Mouse (Mus musculus) adrenal gland, adult 8-10 months (tissue): Measurements from ENCODE around the gene Snapin. TPM values are rescaled to one million over a fixed set of nuclear protein-coding genes. Genes with fewer than 3 reads are reported as not detected.
A peak's percentile ranks its signal among the peaks of the same experiment; 100 is the strongest.

Experiments
- DNase-seq: peaks from one replicate; pipeline ENCODE4 v3.0.0; 2022
- total RNA-seq, 4 experiments: library from RNA; stranded (reverse); gene quantifications; 2 replicates each; pipeline ENCODE4 v1.2.4; 2022

The Snapin gene
- total RNA-seq, 4 experiments from 2014 or later, result 73.3 to 105 (median 83.4) TPM

GRCm38 (mm10) chr3:90451396-90452095 lies 39.3 kb downstream of the Snapin start:
- no peak for DNase-seq

GRCm38 (mm10) chr3:90450874-90451273 lies 40.0 kb downstream of the Snapin start:
- DNase-seq, result no peak

- no peak for DNase-seq
These were observed 42.2 kb downstream of the Snapin start for GRCm38 (mm10) chr3:90448626-90449025.

GRCm38 (mm10) chr3:90447123-90447494 lies 43.7 kb downstream of the Snapin start:
- DNase-seq, result peak; percentile 56

GRCm38 (mm10) chr3:90446389-90447122 lies 44.3 kb downstream of the Snapin start:
- DNase-seq, result peak; percentile 88

- DNase-seq, result no peak
These were observed 45.2 kb downstream of the Snapin start for GRCm38 (mm10) chr3:90445417-90446200.

- no peak for DNase-seq
These were observed 46.9 kb downstream of the Snapin start for GRCm38 (mm10) chr3:90443977-90444376.

GRCm38 (mm10) chr3:90440756-90441155 lies 50.1 kb downstream of the Snapin start:
- no peak for DNase-seq

Other genes with a start within 250 kb of the Snapin start
- 1 to 10 TPM in 1 of 4 experiments, under 1 TPM in 3; 0.35 to 1.3 (median 0.63) TPM for gene Creb3l4, start 247.5 kb downstream of the Snapin start, total RNA-seq
- 100 to 1,000 TPM; 129 to 172 (median 151) TPM for gene Slc39a1, start 242.9 kb downstream of the Snapin start, total RNA-seq
- 10 to 100 TPM; 43.5 to 73.2 (median 63.9) TPM for gene Crtc2, start 236.9 kb downstream of the Snapin start, total RNA-seq
- 10 to 100 TPM in 3 of 4 experiments, 1 to 10 TPM in 1; 9.2 to 14.5 (median 12.8) TPM for gene Dennd4b, start 225.8 kb downstream of the Snapin start, total RNA-seq
- gene Gatad2b, start 197.9 kb downstream of the Snapin start, total RNA-seq, result 10 to 100 TPM; 62.6 to 85.2 (median 71.6) TPM
- 100 to 1,000 TPM; 132 to 297 (median 196) TPM for gene Slc27a3, start 101.1 kb downstream of the Snapin start, total RNA-seq
- gene Ints3, start 57.4 kb downstream of the Snapin start, total RNA-seq, result 100 to 1,000 TPM; 107 to 119 (median 110) TPM
- 100 to 1,000 TPM; 316 to 460 (median 368) TPM for gene Npr1, start 25.2 kb downstream of the Snapin start, total RNA-seq
- 10 to 100 TPM; 58.9 to 75.2 (median 67.3) TPM for gene Ilf2, start 14.9 kb downstream of the Snapin start, total RNA-seq
- 100 to 1,000 TPM; 114 to 130 (median 125) TPM for gene Chtop, start 18.5 kb upstream of the Snapin start, total RNA-seq
- 100 to 1,000 TPM in 2 of 4 experiments, 10 to 100 TPM in 2; 80.7 to 112 (median 94.7) TPM for gene S100a1, start 23.4 kb upstream of the Snapin start, total RNA-seq
- gene S100a13, start 23.4 kb upstream of the Snapin start, total RNA-seq, result 10 to 100 TPM; 21.7 to 26.9 (median 23.4) TPM
- 1 to 10 TPM in 2 of 4 experiments, under 1 TPM in 1, not detected in 1; 0.42 to 1.5 (median 1.2) TPM for gene S100a14, start 35.8 kb upstream of the Snapin start, total RNA-seq
- gene S100a16, start 46.2 kb upstream of the Snapin start, total RNA-seq, result 10 to 100 TPM; 39.0 to 54.8 (median 50.2) TPM
- gene S100a3, start 69.5 kb upstream of the Snapin start, total RNA-seq, result not detected
- not detected for gene S100a2, start 99.2 kb upstream of the Snapin start, total RNA-seq
- gene Gm42674, start 110.9 kb upstream of the Snapin start, total RNA-seq, result not detected
- gene S100a4, start 112.7 kb upstream of the Snapin start, total RNA-seq, result 10 to 100 TPM in 2 of 4 experiments, 1 to 10 TPM in 2; 7.5 to 22.9 (median 12.5) TPM
- not detected for gene S100a5, start 117.5 kb upstream of the Snapin start, total RNA-seq
- gene S100a6, start 121.8 kb upstream of the Snapin start, total RNA-seq, result 10 to 100 TPM; 57.0 to 92.3 (median 67.2) TPM
- gene S100a7a, start 163.0 kb upstream of the Snapin start, total RNA-seq, result under 1 TPM in 1 of 4 experiments, not detected in 3; 0.28 TPM
- gene S100a8, start 177.9 kb upstream of the Snapin start, total RNA-seq, result 1 to 10 TPM in 3 of 4 experiments, under 1 TPM in 1; 0.58 to 2.3 (median 1.2) TPM
- gene S100a9, start 204.7 kb upstream of the Snapin start, total RNA-seq, result 1 to 10 TPM in 1 of 4 experiments, under 1 TPM in 1, not detected in 2; 0.55 to 1.2 TPM
- gene Pglyrp4, start 235.9 kb upstream of the Snapin start, total RNA-seq, result not detected